Mouse (Mus musculus) forebrain, postnatal 0 days (tissue): ENCODE data around the gene Gimap4. TPM values are rescaled to one million over a fixed set of nuclear protein-coding genes. Genes with fewer than 3 reads are reported as not detected.

Experiments
- ATAC-seq: fragments of 200-750 bp; cut with Nextera tagmentation; 2 replicates; pipeline ENCODE4 v1.8.0; 2017; ENCODE audit warnings: mild to moderate bottlenecking, moderate library complexity
- DNase-seq: peaks from one replicate; pipeline ENCODE4 v3.0.0-alpha.2; 2015
- H3K27ac ChIP-seq: fragments of 300-500 bp; sonication (generic); 2 replicates; pipeline ENCODE4 v1.5.1; 2014; ENCODE audit warnings: low read depth, mild to moderate bottlenecking, antibody characterized with exemption, low read length, moderate library complexity, mixed read lengths
- H3K27me3 ChIP-seq: fragments of 300-500 bp; sonication (generic); 2 replicates; pipeline ENCODE4 v1.6.1; 2014; ENCODE audit warnings: mild to moderate bottlenecking, low read length, mixed read lengths; ENCODE audit not compliant: insufficient read depth
- H3K36me3 ChIP-seq: fragments of 300-500 bp; sonication (generic); 2 replicates; pipeline ENCODE4 v1.6.1; 2014; ENCODE audit warnings: mild to moderate bottlenecking, moderate library complexity; ENCODE audit not compliant: insufficient read depth
- H3K4me1 ChIP-seq: fragments of 300-500 bp; sonication (generic); 2 replicates; pipeline ENCODE4 v1.6.1; 2014; ENCODE audit warnings: antibody characterized with exemption; ENCODE audit not compliant: insufficient read depth
- H3K4me2 ChIP-seq: fragments of 300-500 bp; sonication (generic); 2 replicates; pipeline ENCODE4 v1.6.1; 2014; ENCODE audit warnings: low read depth, mild to moderate bottlenecking, moderate library complexity
- H3K4me3 ChIP-seq: fragments of 300-500 bp; sonication (generic); 2 replicates; pipeline ENCODE4 v1.5.1; 2014; ENCODE audit warnings: low read depth, low read length, mixed read lengths
- H3K9ac ChIP-seq: fragments of 300-500 bp; sonication (generic); 2 replicates; pipeline ENCODE4 v1.6.1; 2014; ENCODE audit warnings: mild to moderate bottlenecking
- H3K9me3 ChIP-seq: fragments of 300-500 bp; sonication (generic); 2 replicates; pipeline ENCODE4 v1.6.1; 2016; ENCODE audit warnings: low read length
- CTCF ChIP-seq: sonication (generic); IDR thresholded peaks from 2 replicates; pipeline ENCODE4 v1.5.1; 2016; ENCODE audit warnings: antibody characterized with exemption, control low read depth, low read depth
- whole genome bisulfite sequencing: fragments of 180-500 bp; shearing (Covaris S2); extraction: QIAGEN DNeasy Blood & Tissue Kit; methylation state at CpG from one replicate; pipeline ENCODE4 v1.1.7; 2014; 5-methylcytosine and 5-hydroxymethylcytosine counted together
- polyA plus RNA-seq: library from polyadenylated mRNA; unstranded; fragments of >200 nt; fragmentation: Nextera tagmentation; extraction: Ambion mirVana; gene quantifications from 2 replicates; pipeline ENCODE4 v1.2.1, GENCODE M21; 2015
- total RNA-seq: library from RNA; depleted of rRNA; stranded (reverse); fragments of >200 nt; gene quantifications from 2 replicates; pipeline ENCODE4 v1.2.3, GENCODE M21; 2014

The Gimap4 gene
- total and polyA plus RNA-seq, 2 experiments from 2014 or later: 0.48 to 0.52 TPM

- TF ChIP-seq CTCF: no peak
These were observed 17.8 kb downstream of the Gimap4 start for GRCm38 (mm10) chr6:48702146-48702545.

DNA sequence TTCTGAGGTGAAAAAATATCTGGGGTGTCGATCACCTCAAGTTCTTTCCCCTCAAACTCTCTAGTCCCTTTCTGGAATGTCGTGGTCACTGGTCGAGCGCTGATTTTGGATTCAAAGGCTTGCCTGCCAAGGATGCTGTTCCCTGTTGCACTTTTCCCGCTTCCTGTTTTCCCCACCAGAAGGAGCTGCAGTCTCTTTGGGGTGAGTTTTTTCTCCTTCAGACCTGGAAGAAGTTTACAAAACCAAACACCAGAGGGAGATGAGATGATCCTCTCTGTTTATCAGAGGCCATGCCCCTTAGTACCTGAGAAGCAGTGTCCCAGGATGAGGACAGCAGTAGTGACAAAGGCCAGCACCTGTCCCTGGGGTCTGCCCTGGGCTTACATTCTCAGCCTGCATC, 18.3 kb downstream of the Gimap4 start:
- TF ChIP-seq CTCF: no peak
- DNase-seq: no peak
- Histone ChIP-seq H3K4me3 (no peak overlapping the region), H3K4me1 (no peaks in the 10 kb centered on the region), H3K9me3 (no peaks in the 10 kb centered on the region), H3K4me2 (no peak overlapping the region), H3K9ac (no peak overlapping the region), H3K36me3 (no peaks in the 10 kb centered on the region), H3K27me3 (no peaks in the 10 kb centered on the region), H3K27ac (no peak overlapping the region)
- no peak for ATAC-seq
- 74% methylated on average over 5 of the region's 5 CpGs for WGBS

More at GRCm38 (mm10) chr6:48702146-48702545, 17.8 kb downstream of the Gimap4 start:
- ATAC-seq: no peak
- H3K4me2 ChIP-seq: no peak overlapping the region
- H3K36me3 ChIP-seq: no peaks in the 10 kb centered on the region
- no peaks in the 10 kb centered on the region for H3K4me1 ChIP-seq
- DNase-seq: no peak
- no peak overlapping the region for H3K9ac ChIP-seq
- H3K9me3 ChIP-seq: no peaks in the 10 kb centered on the region
- no peak overlapping the region for H3K27ac ChIP-seq
- no peak overlapping the region for H3K4me3 ChIP-seq
- H3K27me3 ChIP-seq: no peaks in the 10 kb centered on the region
- WGBS: 87% methylated on average over 7 of the region's 7 CpGs

DNA sequence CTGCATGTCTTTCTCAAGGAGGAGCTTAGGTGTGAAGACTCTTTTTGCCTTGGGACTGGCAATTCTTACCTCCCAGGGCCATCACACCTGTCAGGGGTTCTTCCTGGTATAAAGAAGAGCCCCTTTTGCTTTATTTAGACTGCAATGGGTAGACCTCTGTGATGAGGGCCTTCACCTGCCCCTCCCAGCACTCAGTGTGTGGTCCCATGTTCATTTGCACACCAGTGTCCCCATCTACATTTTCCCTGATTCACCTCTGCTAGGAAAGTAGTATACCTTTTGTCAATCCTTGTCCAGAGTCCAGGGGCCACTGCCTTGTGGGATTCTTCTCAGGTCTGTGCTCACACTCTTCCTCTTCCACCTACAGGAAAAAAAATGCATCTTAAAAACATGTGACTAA, 19.8 kb downstream of the Gimap4 start:
- ATAC-seq (no peak), DNase-seq (no peak)
- Histone ChIP-seq H3K4me1 (no peaks in the 10 kb centered on the region), H3K4me3 (no peak overlapping the region), H3K27me3 (no peaks in the 10 kb centered on the region), H3K36me3 (no peaks in the 10 kb centered on the region), H3K9ac (no peak overlapping the region), H3K27ac (no peak overlapping the region), H3K4me2 (no peak overlapping the region), H3K9me3 (no peaks in the 10 kb centered on the region)
- no peak for TF ChIP-seq CTCF

DNA sequence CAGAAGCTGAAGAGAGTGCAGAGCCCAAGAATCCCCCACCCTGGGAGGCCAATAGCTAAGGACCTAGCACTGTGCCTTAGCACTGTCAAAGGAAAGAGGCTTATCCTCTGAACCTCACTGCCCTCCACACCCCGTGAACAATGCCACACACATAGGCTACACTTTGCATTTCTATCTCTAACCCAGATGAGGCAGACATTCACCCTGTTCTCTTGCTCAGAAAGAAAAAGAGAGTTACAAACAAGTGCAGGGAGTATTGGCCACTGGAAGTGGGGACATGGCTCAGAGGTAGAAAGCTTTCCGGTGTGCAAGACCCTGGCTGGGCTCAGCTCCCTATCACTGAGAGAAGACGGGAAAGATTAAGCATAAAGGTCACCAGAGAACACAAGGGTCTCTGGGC, 21.8 kb downstream of the Gimap4 start:
- no peaks in the 10 kb centered on the region for H3K36me3 ChIP-seq
- no peak for DNase-seq
- no peak overlapping the region for H3K4me3 ChIP-seq
- 50% methylated on average over 3 of the region's 3 CpGs for WGBS
- no peaks in the 10 kb centered on the region for H3K4me1 ChIP-seq
- H3K4me2 ChIP-seq: no peak overlapping the region
- no peaks in the 10 kb centered on the region for H3K27me3 ChIP-seq
- no peak for TF ChIP-seq CTCF
- no peak overlapping the region for H3K9ac ChIP-seq
- no peaks in the 10 kb centered on the region for H3K9me3 ChIP-seq
- no peak overlapping the region for H3K27ac ChIP-seq
- no peak for ATAC-seq

GRCm38 (mm10) chr6:48718455-48718854, 34.1 kb downstream of the Gimap4 start, which contains the start of the genes Gm28053 and Gimap7:
TSS of gene Gm28053 (plus strand) at chr6:48718607.
TSS of gene Gimap7 (plus strand) at chr6:48718621.
- 54% methylated on average over 2 of the region's 2 CpGs for WGBS

DNA sequence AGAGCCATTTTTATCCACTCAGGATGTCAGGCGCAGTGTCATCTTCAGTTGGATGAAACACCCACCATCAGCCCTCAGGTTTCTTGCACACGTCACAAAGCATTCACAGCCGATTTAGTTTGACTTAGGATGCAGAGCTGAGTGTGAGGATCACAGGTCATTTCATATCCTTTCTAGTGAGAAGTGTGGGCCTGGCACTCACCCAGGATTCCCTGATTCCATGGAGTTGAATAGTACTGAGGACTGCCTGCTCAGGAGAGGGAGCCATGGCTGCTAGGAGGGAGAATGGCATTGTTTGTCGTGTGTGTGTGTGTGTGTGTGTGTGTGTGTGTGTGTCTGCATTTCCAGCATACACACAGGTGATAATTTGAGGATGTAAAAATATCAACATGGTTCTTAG, 36.0 kb downstream of the Gimap4 start:
- Histone ChIP-seq H3K9ac (no peak overlapping the region), H3K4me3 (no peak overlapping the region), H3K4me2 (no peak overlapping the region), H3K9me3 (no peaks in the 10 kb centered on the region), H3K27ac (no peak overlapping the region), H3K36me3 (no peaks in the 10 kb centered on the region), H3K27me3 (no peaks in the 10 kb centered on the region), H3K4me1 (no peaks in the 10 kb centered on the region)
- no peak for TF ChIP-seq CTCF
- DNase-seq (no peak), ATAC-seq (no peak)
- 80% methylated on average over 4 of the region's 4 CpGs for WGBS

More at GRCm38 (mm10) chr6:48718455-48718854, 34.1 kb downstream of the Gimap4 start, which contains the start of the genes Gm28053 and Gimap7:
- H3K4me1 ChIP-seq: no peaks in the 10 kb centered on the region
- TF ChIP-seq CTCF: no peak
- H3K9ac ChIP-seq: no peak within 1 kb of the TSS
- ATAC-seq (no peak), DNase-seq (no peak)
- H3K36me3 ChIP-seq: no peaks in the 10 kb centered on the region
- no peak within 1 kb of the TSS for H3K27ac ChIP-seq
- H3K27me3 ChIP-seq: no peaks in the 10 kb centered on the region
- H3K4me2 ChIP-seq: no peak within 1 kb of the TSS
- no peak within 1 kb of the TSS for H3K4me3 ChIP-seq
- H3K9me3 ChIP-seq: no peaks in the 10 kb centered on the region

- Histone ChIP-seq H3K4me2 (no peak overlapping the region), H3K27me3 (no peaks in the 10 kb centered on the region), H3K9ac (no peak overlapping the region), H3K9me3 (no peaks in the 10 kb centered on the region), H3K36me3 (no peaks in the 10 kb centered on the region), H3K4me3 (no peak overlapping the region), H3K27ac (no peak overlapping the region), H3K4me1 (no peaks in the 10 kb centered on the region)
- ATAC-seq (no peak), DNase-seq (no peak)
- no peak for TF ChIP-seq CTCF
- 92% methylated on average over 8 of the region's 8 CpGs for WGBS
These were observed 39.1 kb downstream of the Gimap4 start for GRCm38 (mm10) chr6:48723468-48723867.
